Comparison of ENCODE assay signal across 18 mouse cellular contexts in the genomic region with DNA sequence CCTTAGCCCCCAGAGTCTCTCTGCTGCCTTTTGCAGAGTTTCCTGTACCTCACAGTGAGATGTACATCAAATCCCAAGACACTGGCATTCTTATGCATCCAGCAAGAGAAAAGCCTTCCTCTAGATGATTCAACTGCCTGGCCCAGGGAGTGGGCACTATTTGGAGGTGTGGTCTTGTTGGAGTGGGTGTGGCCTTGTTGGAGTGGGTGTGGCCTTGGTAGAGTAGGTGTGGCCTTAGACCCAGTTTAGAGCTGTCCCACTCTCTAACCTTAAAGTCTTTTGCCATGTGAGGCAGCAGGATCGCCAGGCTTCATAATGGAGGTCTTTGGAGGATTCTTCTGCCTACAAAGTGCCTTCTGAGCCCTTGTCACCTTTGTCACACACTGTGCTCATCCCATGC. TPM values are rescaled to one million over a fixed set of nuclear protein-coding genes. Genes with fewer than 3 reads are reported as not detected.
"Had no signal": no experiment of that assay in that cellular context is flagged by ENCODE, and none has a peak within 500 bp of the region (broad histone marks: within the 10 kb centered on the region; RNA-seq: fewer than 3 reads in every experiment).

No protein-coding gene starts in this region.

- H3K9me3 ChIP-seq: limb, embryonic 12.5 days; liver, embryonic 13.5 days; lung, embryonic 15.5 days; midbrain, embryonic 12.5 days; stomach, embryonic 15.5 days had no signal

- H3K4me3 ChIP-seq: limb, embryonic 12.5 days; liver, embryonic 13.5 days; lung, embryonic 15.5 days; megakaryocyte, embryonic 14.5 days; midbrain, embryonic 12.5 days; stomach, embryonic 15.5 days had no signal

- H3K27me3 ChIP-seq: liver, embryonic 13.5 days; lung, embryonic 15.5 days; midbrain, embryonic 12.5 days; stomach, embryonic 15.5 days had no signal

- H3K9ac ChIP-seq: limb, embryonic 12.5 days; liver, embryonic 13.5 days; liver, postnatal 0 days; lung, embryonic 15.5 days; midbrain, embryonic 12.5 days; stomach, embryonic 15.5 days had no signal

- DNase-seq: kidney, adult 8-10 months; kidney, postnatal 36 days; liver; liver, embryonic 13.5 days; liver, postnatal 0 days; lung, postnatal 14 days; right cerebral cortex, postnatal 14 days; thymus, adult 2 months; thymus, postnatal 25 days had no signal

- H3K27ac ChIP-seq: kidney, postnatal 0 days; limb, embryonic 12.5 days; liver, embryonic 13.5 days; lung, embryonic 15.5 days; macrophage; midbrain, embryonic 12.5 days; stomach, embryonic 15.5 days had no signal

- H3K4me1 ChIP-seq: liver, embryonic 13.5 days; lung, embryonic 15.5 days; megakaryocyte, embryonic 14.5 days; stomach, embryonic 15.5 days had no signal

- H3K36me3 ChIP-seq: limb, embryonic 12.5 days; liver, embryonic 13.5 days; lung, embryonic 15.5 days; midbrain, embryonic 12.5 days; stomach, embryonic 15.5 days had no signal

- ATAC-seq: liver, postnatal 0 days had no signal

- H3K4me2 ChIP-seq: limb, embryonic 12.5 days; liver, embryonic 13.5 days; lung, embryonic 15.5 days; midbrain, embryonic 12.5 days; stomach, embryonic 15.5 days had no signal

RNA-seq across cellular contexts. Expression of gene Lrrn2, which starts 29.9 kb away (rescaled TPM):
- total RNA-seq: monocyte, adult 5-6 weeks; neutrophil, adult 5-6 weeks had no signal
- polyA plus RNA-seq: liver, postnatal 0 days; macrophage had no signal
